Mouse (Mus musculus) gastrocnemius, postnatal 10 days (tissue): ENCODE measurements around the gene Prrt4. TPM values are rescaled to one million over a fixed set of nuclear protein-coding genes. Genes with fewer than 3 reads are reported as not detected.
"Not testable (repeated sequence)": the region's sequence is repeated elsewhere in the genome, so short reads cannot be mapped to it uniquely, and the experiment has no call there.

Experiments
- DNase-seq: peaks from one replicate; pipeline ENCODE4 v3.0.0; 2021; ENCODE audit warnings: mixed read lengths
- long read RNA-seq, 2 experiments: library from polyadenylated mRNA; stranded (forward); transcript quantifications; one replicate each; pipeline ENCODE4 v2.0.0; 2021
- total RNA-seq, 2 experiments: library from RNA; stranded (reverse); gene quantifications; 2 replicates each; pipeline ENCODE4 v1.2.3; 2021

Gene Prrt4
- 1 to 10 TPM in 1 of 2 experiments, under 1 TPM in 1; 0.78 to 1.2 TPM for total RNA-seq
- long read RNA-seq, experiment 1, partial matches to known transcripts = 0 of 1 reads
- long read RNA-seq, experiment 1, other reads (novel, unspliced or antisense) = 1 of 1 reads
- long read RNA-seq, experiment 2, partial matches to known transcripts = 0 of 1 reads
- long read RNA-seq, experiment 2, other reads (novel, unspliced or antisense) = 0 of 1 reads

- peak; percentile 73 for DNase-seq
These were observed at the start of gene Prrt4 for GRCm38 (mm10) chr6:29178888-29179658. Gene Prrt4 (minus strand): TSS chr6:29179584.

- not testable (repeated sequence) for DNase-seq
These were observed 38.3 kb upstream of the Prrt4 start for GRCm38 (mm10) chr6:29217717-29218116.

GRCm38 (mm10) chr6:29215881-29216501 is 36.6 kb upstream of the Prrt4 start, which contains the start of gene Impdh1:
Gene Impdh1 (minus strand): TSS chr6:29216364.
- peak; percentile 76 for DNase-seq

DNA sequence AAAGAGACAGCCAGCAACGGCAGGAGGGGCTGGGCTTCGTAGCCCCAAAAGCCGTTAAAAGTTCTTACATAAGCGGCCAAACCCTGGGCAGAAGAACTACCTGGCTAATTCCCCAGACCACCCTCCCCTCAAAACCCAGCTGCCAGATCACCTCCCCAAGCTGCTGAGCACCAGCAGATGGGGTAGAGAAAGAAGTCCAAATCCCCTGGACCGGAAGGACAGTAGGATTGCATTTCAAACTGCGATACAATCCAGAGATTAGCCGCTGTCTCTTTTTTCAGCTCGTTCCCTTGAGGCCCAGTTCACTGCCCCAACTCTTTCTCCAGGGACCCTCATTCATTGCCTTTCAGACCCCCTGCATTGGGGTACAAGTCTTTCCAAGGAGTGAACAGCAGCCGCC is 35.8 kb upstream of the Prrt4 start:
- DNase-seq = no peak

DNA sequence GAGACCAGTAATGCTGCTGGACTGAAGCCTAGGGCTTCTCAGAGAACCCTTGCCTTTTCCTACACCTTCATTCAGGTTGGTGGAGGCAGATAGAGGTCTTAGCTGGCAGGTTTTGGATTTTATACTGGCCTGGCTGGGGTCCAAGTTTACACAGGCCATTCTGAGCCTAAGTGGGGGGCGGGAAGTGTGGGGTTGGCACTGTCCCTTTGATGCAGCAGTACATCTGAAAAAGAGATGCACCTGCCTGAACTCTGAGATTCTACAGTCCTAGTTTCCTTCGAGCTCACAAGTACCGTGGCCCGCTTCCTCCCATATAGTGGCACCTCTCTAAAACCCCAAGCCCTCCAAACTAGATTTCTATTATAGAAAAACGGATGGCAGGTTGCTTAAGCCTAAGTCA is 35.4 kb upstream of the Prrt4 start:
- DNase-seq = no peak

DNA sequence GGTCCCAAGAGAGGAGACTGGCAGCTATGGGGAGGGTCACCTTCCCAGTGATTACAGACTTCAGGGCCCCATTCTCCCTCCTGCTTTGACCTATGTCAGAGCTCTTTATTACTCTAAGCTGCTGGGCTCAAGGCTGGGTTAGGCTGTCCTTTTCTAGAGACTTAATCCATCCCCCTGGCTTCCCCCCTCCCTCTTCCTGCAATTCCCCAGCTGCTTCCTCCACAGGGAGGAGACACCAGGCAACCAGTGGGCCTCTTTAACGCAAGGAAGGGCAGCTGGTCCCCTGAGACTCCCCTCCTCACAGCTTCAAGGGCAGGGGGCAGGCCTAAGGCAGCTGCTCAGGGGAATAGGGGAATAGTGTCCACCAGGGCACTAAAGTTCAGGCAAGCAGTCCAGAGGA is 34.9 kb upstream of the Prrt4 start:
- no peak for DNase-seq

- no peak for DNase-seq
These were observed 34.1 kb upstream of the Prrt4 start for GRCm38 (mm10) chr6:29213436-29213835.

GRCm38 (mm10) chr6:29211806-29212492 is 32.6 kb upstream of the Prrt4 start:
- DNase-seq = peak; percentile 72

- no peak for DNase-seq
These were observed 31.8 kb upstream of the Prrt4 start for GRCm38 (mm10) chr6:29211146-29211545.

- DNase-seq = no peak
These were observed 31.0 kb upstream of the Prrt4 start for GRCm38 (mm10) chr6:29210231-29210936.

DNA sequence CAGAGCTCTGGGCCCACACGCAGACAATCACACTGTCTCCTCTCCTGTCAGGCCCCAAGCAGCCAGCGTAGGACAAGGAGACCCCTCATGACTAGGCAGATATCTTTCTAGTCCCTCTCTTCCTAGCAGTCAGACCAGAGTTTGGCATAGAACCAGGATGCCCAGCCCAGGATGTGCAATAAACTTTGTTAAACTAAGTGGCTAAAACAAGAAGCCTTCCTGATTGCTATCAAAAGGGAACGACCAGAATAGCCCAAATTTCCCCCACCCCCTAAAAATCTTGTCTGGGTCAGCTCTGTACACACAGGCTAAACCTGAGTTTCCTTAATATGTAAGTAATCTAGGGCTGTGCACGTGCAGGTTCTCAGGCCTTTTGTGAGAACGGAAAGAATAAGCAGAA is 28.8 kb upstream of the Prrt4 start:
- no peak for DNase-seq

DNA sequence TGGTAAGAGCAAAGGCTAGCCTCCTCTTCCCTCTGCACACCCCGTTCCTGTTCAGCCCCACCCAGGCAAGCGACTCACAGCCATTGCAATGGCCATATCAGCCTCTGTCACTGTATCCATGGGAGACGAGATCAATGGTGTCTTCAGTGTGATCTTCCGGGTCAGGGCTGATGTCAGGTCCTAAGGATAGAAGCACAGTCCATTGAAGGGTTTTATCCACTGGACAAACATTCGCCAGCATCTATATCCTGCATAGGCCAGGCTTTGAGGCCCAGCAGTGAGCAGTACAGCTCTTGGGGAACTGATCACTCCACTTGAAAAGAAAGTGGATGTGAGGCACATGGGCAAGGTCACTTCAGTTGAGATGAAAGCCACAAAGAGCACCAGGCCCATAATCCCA is 27.6 kb upstream of the Prrt4 start:
- no peak for DNase-seq

DNA sequence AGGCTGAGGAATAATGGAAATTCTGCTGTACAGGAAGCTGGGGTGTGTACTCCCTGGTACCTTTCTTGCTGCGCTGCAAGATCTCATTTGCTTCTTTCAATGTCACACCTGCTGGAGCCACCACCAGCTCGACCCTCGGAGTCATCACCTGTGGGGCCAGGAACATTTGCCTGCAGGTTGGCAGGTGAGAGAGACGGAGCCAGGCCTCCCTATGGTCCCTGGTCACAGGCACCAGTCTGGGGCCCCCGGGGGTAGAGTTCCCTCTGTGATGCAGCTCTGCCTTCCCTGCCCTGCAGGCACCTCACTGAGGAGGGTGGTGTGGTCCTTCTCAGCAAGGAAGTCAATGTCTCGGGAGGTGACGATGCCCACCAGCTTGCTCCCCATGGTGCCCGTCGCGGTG is 26.6 kb upstream of the Prrt4 start:
- DNase-seq = no peak

GRCm38 (mm10) chr6:29204932-29205614 is 25.7 kb upstream of the Prrt4 start:
- peak; percentile 60 for DNase-seq

GRCm38 (mm10) chr6:29203861-29204585 is 24.6 kb upstream of the Prrt4 start:
- no peak for DNase-seq

- DNase-seq = no peak
These were observed 23.7 kb upstream of the Prrt4 start for GRCm38 (mm10) chr6:29203096-29203495.

DNA sequence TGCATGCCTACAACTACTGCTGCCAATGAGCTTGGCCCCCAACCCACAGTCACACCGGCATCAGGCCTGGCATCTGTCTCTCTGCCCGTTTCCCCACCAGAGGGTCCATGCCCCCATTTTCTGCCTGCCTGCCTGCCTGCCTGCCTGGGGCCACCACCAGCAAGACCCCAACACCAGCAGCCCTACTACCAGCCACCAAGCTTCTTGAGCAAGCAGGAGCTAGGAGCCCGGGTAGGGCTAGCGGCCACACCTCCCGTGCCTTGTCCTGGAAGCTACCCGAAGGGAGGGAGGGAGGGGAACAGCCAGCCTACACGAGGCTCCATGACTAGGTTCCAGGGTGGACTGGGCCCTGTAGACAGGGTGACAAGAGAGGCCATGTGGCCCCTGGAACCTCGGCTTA is 22.6 kb upstream of the Prrt4 start:
- no peak for DNase-seq

DNA sequence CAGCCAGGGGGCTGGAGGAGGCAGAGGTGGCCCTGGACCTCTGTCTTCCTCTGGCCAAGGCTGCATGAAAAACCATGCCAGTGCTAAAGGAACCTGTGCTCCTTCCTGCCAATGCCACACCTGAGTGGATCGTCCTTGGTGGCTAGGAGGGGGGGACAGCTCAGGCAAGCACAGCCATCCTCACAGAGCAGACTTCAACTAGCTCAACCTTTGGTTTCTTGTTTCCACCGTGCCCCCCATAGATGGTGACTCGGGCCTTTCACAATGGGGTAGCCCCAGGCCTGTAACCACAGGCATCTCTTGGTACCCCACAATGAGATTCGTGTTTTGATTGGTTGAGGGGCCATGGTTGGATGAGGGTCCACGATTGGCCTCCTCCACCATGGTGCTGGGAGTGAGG is 22.0 kb upstream of the Prrt4 start:
- no peak for DNase-seq

DNA sequence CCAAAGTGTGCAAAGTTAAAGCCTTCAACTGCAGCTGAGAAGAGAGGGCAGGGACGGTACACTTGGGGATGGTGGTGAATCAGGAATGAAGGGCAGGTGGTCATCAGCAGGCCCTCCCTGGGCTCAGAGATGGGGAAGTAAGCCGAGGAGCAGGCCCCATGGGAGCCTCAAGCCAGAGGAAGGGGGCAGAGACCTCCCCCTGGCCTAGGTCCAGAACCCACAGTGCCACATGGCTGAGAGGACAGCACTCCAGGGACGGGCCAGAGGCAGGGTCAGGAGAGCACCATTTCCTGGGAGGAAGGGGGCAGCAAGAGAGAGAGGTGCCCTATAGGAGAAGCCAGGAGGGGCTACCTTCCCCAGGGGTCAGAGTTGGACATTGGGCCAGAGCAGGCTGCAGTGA is 21.1 kb upstream of the Prrt4 start:
- DNase-seq = no peak

DNA sequence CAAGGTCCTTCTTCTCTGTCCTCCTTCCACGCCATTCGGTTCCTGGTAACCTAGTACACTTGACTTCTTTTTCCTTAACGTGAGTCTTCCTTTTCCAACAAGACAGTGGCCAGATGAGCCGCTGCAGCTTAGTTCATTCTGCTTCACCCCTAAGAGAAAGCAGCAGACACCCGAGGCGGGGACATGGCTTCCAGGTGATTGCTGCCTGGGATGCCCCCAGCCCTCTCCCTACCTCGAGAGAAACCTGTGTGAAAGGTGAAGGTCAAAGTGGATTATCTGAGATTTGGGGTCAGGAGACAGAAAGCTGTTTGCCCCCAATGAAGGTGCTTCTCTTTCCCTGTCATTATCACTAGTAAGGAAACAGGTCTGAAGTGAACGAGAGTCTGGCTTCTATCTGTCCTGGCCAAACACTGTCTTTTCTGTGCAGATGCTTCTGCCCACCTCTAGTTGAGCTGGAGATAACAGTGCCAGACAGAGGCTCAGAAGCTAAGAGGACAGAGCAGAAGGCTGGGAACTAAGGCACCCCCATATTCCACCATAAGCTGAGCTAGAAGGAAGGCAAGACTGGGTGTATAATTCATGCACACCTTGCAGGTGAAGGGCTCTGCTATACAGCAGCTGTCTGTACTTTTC is 20.0 kb upstream of the Prrt4 start:
- DNase-seq = no peak
